In genomic region chr4:123858090-123858489, GRCm38 (mm10) we compare ENCODE assay signal across 38 mouse cellular contexts. TPM values are rescaled to one million over a fixed set of nuclear protein-coding genes. Genes with fewer than 3 reads are reported as not detected.
"Had no signal": no experiment of that assay in that cellular context is flagged by ENCODE, and none has a peak within 500 bp of the region (broad histone marks: within the 10 kb centered on the region; RNA-seq: fewer than 3 reads in every experiment).

No protein-coding gene starts in this region.

- H3K36me3 ChIP-seq: embryonic facial prominence, embryonic 10.5 days; embryonic facial prominence, embryonic 12.5 days; embryonic facial prominence, embryonic 13.5 days; embryonic facial prominence, embryonic 15.5 days; forebrain, embryonic 10.5 days; forebrain, embryonic 12.5 days; forebrain, embryonic 15.5 days had no signal

- H3K27ac ChIP-seq: embryonic facial prominence, embryonic 10.5 days; embryonic facial prominence, embryonic 12.5 days; embryonic facial prominence, embryonic 13.5 days; embryonic facial prominence, embryonic 15.5 days; forebrain, embryonic 10.5 days; forebrain, embryonic 12.5 days; forebrain, embryonic 13.5 days; forebrain, embryonic 15.5 days; gastrocnemius, adult 2 months; heart, adult 2 months had no signal

- H3K4me1 ChIP-seq: embryonic facial prominence, embryonic 10.5 days; embryonic facial prominence, embryonic 12.5 days; embryonic facial prominence, embryonic 13.5 days; embryonic facial prominence, embryonic 15.5 days; forebrain, embryonic 10.5 days; forebrain, embryonic 12.5 days; forebrain, embryonic 13.5 days; forebrain, embryonic 15.5 days had no signal

- H3K9me3 ChIP-seq: embryonic facial prominence, embryonic 10.5 days; embryonic facial prominence, embryonic 13.5 days; embryonic facial prominence, embryonic 15.5 days; forebrain, embryonic 12.5 days; forebrain, embryonic 13.5 days; forebrain, embryonic 15.5 days had no signal

- H3K4me3 ChIP-seq: embryonic facial prominence, embryonic 10.5 days; embryonic facial prominence, embryonic 12.5 days; embryonic facial prominence, embryonic 13.5 days; embryonic facial prominence, embryonic 15.5 days; erythroblast, embryonic 14.5 days; forebrain, embryonic 10.5 days; forebrain, embryonic 12.5 days; forebrain, embryonic 13.5 days; forebrain, embryonic 15.5 days; gastrocnemius, adult 2 months; heart, adult 2 months had no signal

- H3K27me3 ChIP-seq: embryonic facial prominence, embryonic 12.5 days; embryonic facial prominence, embryonic 13.5 days; embryonic facial prominence, embryonic 15.5 days; forebrain, embryonic 12.5 days; forebrain, embryonic 13.5 days; forebrain, embryonic 15.5 days had no signal

- DNase-seq: cerebellum, adult 18-20 months; cerebellum, adult 2 months; cerebellum, adult 8-10 months; cerebellum, adult 9-10 months; cerebellum, adult 9-11 months; cerebellum, postnatal 10 days; cerebellum, postnatal 14 days; cerebellum, postnatal 25 days; cerebellum, postnatal 36 days; embryo, embryonic 11 days; gastrocnemius, adult 2 months; gastrocnemius, postnatal 10 days; gastrocnemius, postnatal 14 days; gastrocnemius, postnatal 25 days; heart, adult 18-20 months; heart, adult 2 months had no signal

- H3K9ac ChIP-seq: embryonic facial prominence, embryonic 12.5 days; embryonic facial prominence, embryonic 13.5 days; embryonic facial prominence, embryonic 15.5 days; forebrain, embryonic 12.5 days; forebrain, embryonic 13.5 days; forebrain, embryonic 15.5 days had no signal

- H3K4me2 ChIP-seq: embryonic facial prominence, embryonic 12.5 days; embryonic facial prominence, embryonic 13.5 days; embryonic facial prominence, embryonic 15.5 days; forebrain, embryonic 12.5 days; forebrain, embryonic 13.5 days; forebrain, embryonic 15.5 days had no signal

- ATAC-seq: forebrain, embryonic 13.5 days; forebrain, embryonic 14.5 days; forebrain, embryonic 15.5 days; forebrain, embryonic 16.5 days had no signal

RNA-seq across cellular contexts. Expression of gene 4933427I04Rik, which starts 1.4 kb away (rescaled TPM):
- total RNA-seq: common myeloid progenitor, adult 5-6 weeks; gastrocnemius, adult 18-20 months; gastrocnemius, adult 2 months; gastrocnemius, adult 8-10 months; gastrocnemius, postnatal 10 days; gastrocnemius, postnatal 14 days; gastrocnemius, postnatal 25 days; gastrocnemius, postnatal 4 days; granulocyte monocyte progenitor cell, adult 5-6 weeks; heart, adult 18-20 months; heart, adult 2 months; heart, adult 8-10 months had no signal
- polyA plus RNA-seq: cerebellum, adult 2 months; cortical plate, adult 2 months; embryonic facial prominence, embryonic 10.5 days; embryonic facial prominence, embryonic 14.5 days; erythroblast, embryonic 14.5 days; forebrain, embryonic 10.5 days; forebrain, embryonic 14.5 days; frontal cortex, adult 2 months; heart, adult 2 months had no signal

RNA-seq across cellular contexts. Expression of gene 4930535I16Rik, which starts 59.7 kb away (rescaled TPM):
- total RNA-seq: common myeloid progenitor, adult 5-6 weeks; gastrocnemius, adult 18-20 months; gastrocnemius, adult 2 months; gastrocnemius, adult 8-10 months; gastrocnemius, postnatal 10 days; gastrocnemius, postnatal 14 days; gastrocnemius, postnatal 25 days; gastrocnemius, postnatal 4 days; granulocyte monocyte progenitor cell, adult 5-6 weeks; heart, adult 18-20 months; heart, adult 2 months; heart, adult 8-10 months had no signal
- polyA plus RNA-seq: cerebellum, adult 2 months; cortical plate, adult 2 months; embryonic facial prominence, embryonic 10.5 days; embryonic facial prominence, embryonic 11.5 days; embryonic facial prominence, embryonic 13.5 days; embryonic facial prominence, embryonic 14.5 days; embryonic facial prominence, embryonic 15.5 days; erythroblast, embryonic 14.5 days; forebrain, embryonic 10.5 days; forebrain, embryonic 12.5 days; forebrain, embryonic 13.5 days; forebrain, embryonic 14.5 days; forebrain, embryonic 15.5 days; forebrain, embryonic 16.5 days; frontal cortex, adult 2 months; gonadal fat pad, adult 2 months; heart, adult 2 months had no signal
